Mouse (Mus musculus): ENCODE measurements around the gene Tbrg4. TPM values are rescaled to one million over a fixed set of nuclear protein-coding genes. Genes with fewer than 3 reads are reported as not detected.

Gene Tbrg4
- polyA plus RNA-seq, 1 experiment from 2014 or later = 38.3 TPM

DNA sequence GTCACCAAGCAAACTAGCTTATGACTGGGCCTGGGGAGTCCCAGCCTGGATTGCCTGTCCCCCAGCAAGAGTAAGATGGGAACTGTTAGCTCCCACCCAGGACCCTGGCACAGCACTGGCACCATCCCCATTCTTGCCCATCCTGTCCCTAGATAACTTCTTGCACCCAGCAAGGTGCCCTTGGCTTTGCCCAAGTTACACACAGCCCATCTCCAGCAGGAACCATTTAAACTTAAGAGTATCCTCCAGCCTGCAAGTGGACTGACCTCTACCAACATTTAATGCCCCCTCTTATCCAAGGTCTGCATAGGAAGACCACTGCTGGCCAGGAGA is 21.3 kb downstream of the Tbrg4 start:
- Histone ChIP-seq H3K27ac (ENCODE audit: low read depth, low read length) (0 out of 2 replicates have a peak overlapping the region, but pooled peaks have one; percentile 22), H3K27me3 (ENCODE audit: control insufficient read depth, insufficient read depth, low read length) (no peaks in the 10 kb centered on the region), H3K4me3 (ENCODE audit: low read depth, low read length) (peak overlapping the region; percentile 46), H3K4me2 (peak overlapping the region; percentile 69), H3K9ac (ENCODE audit: low read length) (peak overlapping the region; percentile 51), H3K36me3 (ENCODE audit: control insufficient read depth, insufficient read depth, low read length) (no peaks in the 10 kb centered on the region), H3K9me3 (ENCODE audit: control insufficient read depth, low read length) (no peaks in the 10 kb centered on the region), H3K4me1 (ENCODE audit: control insufficient read depth, insufficient read depth, low read length) (peaks cover 21% of the 10 kb centered on the region)
- ATAC-seq (ENCODE audit: low FRiP score) (no peak), DNase-seq (ENCODE audit: low spot score, missing footprints) (no peak)

DNA sequence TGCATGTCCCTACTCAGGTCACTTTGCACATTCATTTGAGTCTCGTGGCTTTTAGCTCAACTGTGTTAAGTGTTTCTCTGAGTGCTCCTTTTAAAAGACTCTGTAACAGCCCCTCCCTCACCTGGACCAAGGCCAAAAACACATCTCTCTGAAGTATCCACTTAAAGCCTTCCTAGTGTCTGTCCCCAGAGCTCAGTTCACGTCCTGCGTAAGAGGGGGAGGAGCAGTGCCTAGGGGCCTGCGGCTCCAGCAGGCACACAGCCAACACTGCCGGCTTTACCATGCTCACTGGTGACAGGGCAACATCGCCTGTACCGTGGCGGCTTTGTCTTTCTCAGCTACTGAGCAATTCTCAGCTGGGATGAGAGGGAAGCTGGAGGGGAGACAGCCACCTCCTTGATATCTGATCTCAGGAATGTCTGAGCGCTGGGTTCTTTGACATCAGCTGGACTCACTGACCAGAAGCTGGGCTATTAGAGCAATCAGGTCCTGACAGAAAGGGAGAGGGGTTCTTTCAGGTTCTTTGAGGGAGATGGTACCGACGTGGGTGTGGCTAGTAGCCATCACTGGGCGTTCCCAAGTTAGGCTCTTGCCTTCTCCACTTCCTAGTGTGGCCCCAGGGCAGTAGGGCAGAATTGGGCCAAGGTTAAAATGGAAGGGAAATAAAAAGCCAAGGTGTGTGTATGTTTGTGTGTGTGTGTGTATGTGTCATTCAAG is 21.8 kb downstream of the Tbrg4 start:
- Histone ChIP-seq H3K27me3 (ENCODE audit: control insufficient read depth, insufficient read depth, low read length) (no peaks in the 10 kb centered on the region), H3K9ac (ENCODE audit: low read length) (peak overlapping the region; percentile 51), H3K4me1 (ENCODE audit: control insufficient read depth, insufficient read depth, low read length) (peaks cover 25% of the 10 kb centered on the region), H3K4me2 (peak overlapping the region; percentile 69), H3K4me3 (ENCODE audit: low read depth, low read length) (peak overlapping the region; percentile 46), H3K36me3 (ENCODE audit: control insufficient read depth, insufficient read depth, low read length) (no peaks in the 10 kb centered on the region), H3K27ac (ENCODE audit: low read depth, low read length) (no peak overlapping the region), H3K9me3 (ENCODE audit: control insufficient read depth, low read length) (no peaks in the 10 kb centered on the region)
- 37% methylated on average over 12 of the region's 12 CpGs for WGBS
- no peak for ATAC-seq (ENCODE audit: low FRiP score)
- DNase-seq (ENCODE audit: low spot score, missing footprints) = no peak

DNA sequence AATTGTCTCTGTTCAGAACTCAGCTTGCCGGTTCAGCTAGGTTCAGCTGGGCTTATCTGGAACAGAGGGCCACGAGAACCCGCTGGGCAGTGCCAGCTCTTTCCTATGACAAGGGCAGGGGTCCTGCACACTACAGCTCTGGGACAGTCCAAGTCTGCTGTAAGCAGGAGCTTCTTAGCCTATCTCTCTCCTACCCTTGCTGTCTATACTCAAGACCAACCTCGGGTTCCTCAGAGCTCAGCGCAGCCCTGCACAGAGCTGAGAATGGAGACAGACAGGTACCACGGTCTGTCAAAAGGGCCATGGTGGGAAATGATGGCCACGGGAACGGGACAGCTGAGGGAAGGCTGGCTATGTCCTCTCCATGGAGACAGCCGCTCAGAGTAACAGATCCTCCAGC is 22.6 kb downstream of the Tbrg4 start:
- WGBS = 84% methylated on average over 9 of the region's 9 CpGs
- Histone ChIP-seq H3K27ac (ENCODE audit: low read depth, low read length) (no peak overlapping the region), H3K4me3 (ENCODE audit: low read depth, low read length) (peak overlapping the region; percentile 46; the same call in 1 of the 2 replicates), H3K9me3 (ENCODE audit: control insufficient read depth, low read length) (no peaks in the 10 kb centered on the region), H3K27me3 (ENCODE audit: control insufficient read depth, insufficient read depth, low read length) (no peaks in the 10 kb centered on the region), H3K9ac (ENCODE audit: low read length) (no peak overlapping the region), H3K4me1 (ENCODE audit: control insufficient read depth, insufficient read depth, low read length) (peaks cover 32% of the 10 kb centered on the region), H3K36me3 (ENCODE audit: control insufficient read depth, insufficient read depth, low read length) (no peaks in the 10 kb centered on the region), H3K4me2 (peak overlapping the region; percentile 69; the same call in 1 of the 2 replicates)
- ATAC-seq (ENCODE audit: low FRiP score) (no peak), DNase-seq (ENCODE audit: low spot score, missing footprints) (no peak)

DNA sequence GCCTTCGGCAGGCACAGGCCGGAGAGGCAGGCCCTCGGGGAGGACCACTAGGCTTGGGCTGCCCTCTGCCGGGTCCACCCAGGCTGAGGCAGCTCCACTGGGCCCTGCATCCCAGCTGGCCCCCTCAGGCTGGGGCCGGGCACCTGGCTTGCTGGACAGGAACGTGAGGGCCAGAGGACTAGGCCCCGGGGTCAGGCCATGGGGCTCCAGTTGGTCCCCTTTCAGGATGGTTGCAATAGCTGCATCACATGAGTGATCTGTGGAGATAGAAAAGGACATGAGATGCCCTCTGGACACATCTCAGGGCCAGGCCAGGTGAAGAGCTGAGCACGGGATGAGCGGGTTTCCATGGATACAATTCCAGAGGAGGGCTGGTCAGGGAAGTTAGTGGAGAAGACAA is 23.2 kb downstream of the Tbrg4 start:
- ATAC-seq (ENCODE audit: low FRiP score) (no peak), DNase-seq (ENCODE audit: low spot score, missing footprints) (no peak)
- Histone ChIP-seq H3K4me2 (0 out of 2 replicates have a peak overlapping the region, but pooled peaks have one; percentile 69), H3K27me3 (ENCODE audit: control insufficient read depth, insufficient read depth, low read length) (no peaks in the 10 kb centered on the region), H3K4me3 (ENCODE audit: low read depth, low read length) (no peak overlapping the region), H3K9me3 (ENCODE audit: control insufficient read depth, low read length) (no peaks in the 10 kb centered on the region), H3K36me3 (ENCODE audit: control insufficient read depth, insufficient read depth, low read length) (no peaks in the 10 kb centered on the region), H3K9ac (ENCODE audit: low read length) (no peak overlapping the region), H3K4me1 (ENCODE audit: control insufficient read depth, insufficient read depth, low read length) (peaks cover 37% of the 10 kb centered on the region), H3K27ac (ENCODE audit: low read depth, low read length) (no peak overlapping the region)
- WGBS = 73% methylated on average over 9 of the region's 9 CpGs

DNA sequence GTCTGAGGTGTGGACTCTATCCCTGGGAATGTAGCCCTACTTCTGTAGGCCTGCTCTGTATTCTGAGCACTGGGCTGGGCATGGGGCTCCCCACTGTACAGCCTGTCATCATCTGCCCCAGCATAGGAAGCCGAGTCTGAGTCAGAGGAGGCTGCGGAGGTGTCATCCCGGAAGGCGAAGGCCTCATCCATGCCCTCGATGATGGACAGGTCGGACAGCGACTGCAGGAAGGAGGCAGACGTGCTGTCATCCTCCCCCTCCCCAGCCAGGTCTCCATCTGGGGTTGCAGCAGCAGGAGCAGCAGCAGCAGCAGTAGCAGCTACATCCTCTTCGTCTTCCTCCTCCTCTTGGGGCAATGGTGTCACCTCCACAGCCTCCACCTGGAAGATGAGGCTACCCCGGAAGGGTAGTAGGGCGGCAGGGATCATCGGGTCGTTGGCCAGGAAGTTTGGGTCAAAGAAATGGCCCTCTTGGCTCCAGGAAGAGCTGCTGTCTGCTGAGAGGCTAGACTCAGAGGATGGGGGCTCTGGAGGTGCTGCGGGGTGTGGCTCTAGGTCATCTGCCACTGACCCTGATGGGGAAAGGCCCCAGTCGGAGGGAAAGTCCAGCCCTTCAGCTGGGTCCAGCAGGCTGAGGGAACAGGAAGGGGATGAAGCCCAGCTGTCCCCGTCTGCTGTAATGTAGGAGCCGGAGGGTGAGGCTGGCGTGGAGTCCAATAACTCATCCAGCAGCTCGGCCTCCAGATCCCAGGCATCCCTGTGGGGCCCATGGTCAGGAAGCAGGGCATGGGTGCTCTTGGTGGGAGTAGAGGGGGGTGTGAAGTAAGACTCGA is 24.0 kb downstream of the Tbrg4 start:
- peaks cover 37% of the 10 kb centered on the region for H3K4me1 ChIP-seq (ENCODE audit: control insufficient read depth, insufficient read depth, low read length)
- H3K4me2 ChIP-seq = no peak overlapping the region
- DNase-seq (ENCODE audit: low spot score, missing footprints) (no peak), ATAC-seq (ENCODE audit: low FRiP score) (no peak)
- H3K9me3 ChIP-seq (ENCODE audit: control insufficient read depth, low read length) = no peaks in the 10 kb centered on the region
- H3K27ac ChIP-seq (ENCODE audit: low read depth, low read length) = no peak overlapping the region
- H3K36me3 ChIP-seq (ENCODE audit: control insufficient read depth, insufficient read depth, low read length) = peaks cover 3% of the 10 kb centered on the region
- WGBS = 83% methylated on average over 20 of the region's 20 CpGs
- H3K9ac ChIP-seq (ENCODE audit: low read length) = no peak overlapping the region
- H3K27me3 ChIP-seq (ENCODE audit: control insufficient read depth, insufficient read depth, low read length) = no peaks in the 10 kb centered on the region
- no peak overlapping the region for H3K4me3 ChIP-seq (ENCODE audit: low read depth, low read length)

DNA sequence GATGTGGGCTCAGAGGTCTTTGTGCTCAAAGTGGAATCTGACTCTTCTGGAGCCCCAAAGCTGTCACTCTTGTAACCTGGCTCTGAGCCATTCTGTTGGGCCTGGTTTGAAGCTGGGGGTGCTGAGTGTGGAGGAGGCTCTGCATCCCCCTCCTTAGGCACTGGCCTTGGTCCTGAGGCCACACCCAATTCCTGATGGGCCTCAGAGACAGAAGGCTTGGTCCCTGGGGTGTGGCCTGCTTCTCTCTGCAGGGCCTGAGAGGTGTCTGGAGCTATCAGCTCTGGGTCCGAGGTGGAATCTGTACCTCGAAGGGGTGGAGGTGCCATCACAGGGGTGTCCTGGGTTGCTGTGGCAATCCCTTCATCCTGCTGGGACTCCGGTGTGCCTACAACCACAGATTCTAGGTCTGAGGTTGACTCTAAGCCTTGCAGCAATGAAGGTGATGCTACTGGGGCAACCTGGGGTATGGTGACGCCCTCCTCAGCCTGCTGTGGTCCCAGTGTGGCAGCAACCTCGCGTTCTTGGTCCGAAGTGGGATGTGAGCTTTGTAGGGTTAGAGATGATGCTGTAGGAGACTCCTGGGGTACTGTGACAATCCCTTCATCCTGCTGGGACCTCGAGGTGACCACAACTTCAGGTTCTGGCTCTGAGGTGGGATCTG is 25.5 kb downstream of the Tbrg4 start:
- H3K27ac ChIP-seq (ENCODE audit: low read depth, low read length) = peak overlapping the region; percentile 68; the same call in 1 of the 2 replicates
- H3K4me3 ChIP-seq (ENCODE audit: low read depth, low read length) = no peak overlapping the region
- H3K9ac ChIP-seq (ENCODE audit: low read length) = no peak overlapping the region
- DNase-seq (ENCODE audit: low spot score, missing footprints) (no peak), ATAC-seq (ENCODE audit: low FRiP score) (no peak)
- peaks cover 27% of the 10 kb centered on the region for H3K4me1 ChIP-seq (ENCODE audit: control insufficient read depth, insufficient read depth, low read length)
- WGBS = 89% methylated on average over 8 of the region's 8 CpGs
- no peaks in the 10 kb centered on the region for H3K9me3 ChIP-seq (ENCODE audit: control insufficient read depth, low read length)
- H3K36me3 ChIP-seq (ENCODE audit: control insufficient read depth, insufficient read depth, low read length) = peaks cover 13% of the 10 kb centered on the region
- H3K27me3 ChIP-seq (ENCODE audit: control insufficient read depth, insufficient read depth, low read length) = no peaks in the 10 kb centered on the region
- H3K4me2 ChIP-seq = no peak overlapping the region

DNA sequence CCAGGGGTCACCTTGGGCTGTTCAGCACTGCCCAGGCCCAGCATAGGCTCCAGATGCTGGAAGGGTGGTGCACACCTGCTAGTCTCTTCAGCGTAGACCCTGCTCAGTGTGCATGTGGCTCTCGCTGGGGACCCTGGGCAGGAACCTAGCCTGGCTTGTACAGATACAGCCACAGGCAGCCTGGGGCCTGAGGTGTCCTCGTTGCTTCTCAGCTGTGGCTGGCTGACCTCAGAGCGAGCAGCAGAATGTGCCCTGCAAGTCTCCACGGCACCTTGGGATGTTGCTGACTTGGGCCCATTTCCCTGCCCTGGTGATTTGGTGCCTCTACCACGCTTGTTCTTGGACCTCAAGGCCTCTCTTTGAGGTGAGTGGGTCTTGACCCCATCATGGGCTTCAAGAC is 26.0 kb downstream of the Tbrg4 start:
- Histone ChIP-seq H3K9me3 (ENCODE audit: control insufficient read depth, low read length) (no peaks in the 10 kb centered on the region), H3K9ac (ENCODE audit: low read length) (peak overlapping the region; percentile 9; the same call in 1 of the 2 replicates), H3K27me3 (ENCODE audit: control insufficient read depth, insufficient read depth, low read length) (no peaks in the 10 kb centered on the region), H3K27ac (ENCODE audit: low read depth, low read length) (peak overlapping the region; percentile 68), H3K4me2 (peak overlapping the region; percentile 31), H3K36me3 (ENCODE audit: control insufficient read depth, insufficient read depth, low read length) (peaks cover 13% of the 10 kb centered on the region), H3K4me1 (ENCODE audit: control insufficient read depth, insufficient read depth, low read length) (peaks cover 27% of the 10 kb centered on the region), H3K4me3 (ENCODE audit: low read depth, low read length) (no peak overlapping the region)
- ATAC-seq (ENCODE audit: low FRiP score) (0 out of 2 replicates have a peak, but pooled peaks have one; percentile 0), DNase-seq (ENCODE audit: low spot score, missing footprints) (no peak)
- WGBS = 89% methylated on average over 6 of the region's 6 CpGs

DNA sequence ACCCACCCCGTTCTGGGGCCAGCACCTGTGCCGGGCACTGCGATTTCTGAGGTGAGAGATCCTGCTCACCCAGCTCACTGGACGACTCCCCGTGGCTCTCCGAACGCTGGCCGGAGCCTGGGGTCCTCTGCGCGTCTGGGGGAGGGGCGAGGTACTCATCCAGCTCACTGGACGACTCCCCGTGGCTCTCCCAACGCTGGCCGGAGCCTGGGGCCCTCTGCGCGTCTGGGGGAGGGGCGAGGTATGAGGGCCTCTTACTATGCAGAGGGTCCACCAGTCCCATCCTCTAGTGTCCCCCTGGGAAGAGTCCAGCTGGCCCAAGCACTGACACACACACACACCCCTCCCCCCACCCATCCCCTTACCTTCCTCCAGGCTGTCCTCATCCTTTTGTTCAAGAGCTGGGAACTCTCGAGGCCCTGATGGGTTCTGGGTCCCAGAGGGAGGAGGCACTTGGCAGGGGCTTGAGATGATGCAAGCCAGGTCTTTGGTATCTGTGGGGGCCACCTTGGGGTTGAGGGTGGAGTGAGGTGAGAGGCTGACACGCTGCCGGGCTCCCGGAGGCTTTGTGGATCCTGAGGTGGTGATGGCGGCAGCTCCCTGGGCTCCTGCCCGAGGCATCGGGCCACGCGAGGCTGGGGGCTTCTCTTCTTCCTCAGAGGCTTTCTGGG is 26.7 kb downstream of the Tbrg4 start:
- peak; percentile 91 for DNase-seq (ENCODE audit: low spot score, missing footprints)
- 17% methylated on average over 25 of the region's 27 CpGs for WGBS

More for the DNA sequence above, 26.7 kb downstream of the Tbrg4 start:
- H3K9me3 ChIP-seq (ENCODE audit: control insufficient read depth, low read length) = no peaks in the 10 kb centered on the region
- peak overlapping the region; percentile 1; the same call in 1 of the 2 replicates for H3K4me3 ChIP-seq (ENCODE audit: low read depth, low read length)
- H3K9ac ChIP-seq (ENCODE audit: low read length) = peak overlapping the region; percentile 48
- peaks cover 26% of the 10 kb centered on the region for H3K4me1 ChIP-seq (ENCODE audit: control insufficient read depth, insufficient read depth, low read length)
- H3K27ac ChIP-seq (ENCODE audit: low read depth, low read length) = peak overlapping the region; percentile 68
- H3K36me3 ChIP-seq (ENCODE audit: control insufficient read depth, insufficient read depth, low read length) = peaks cover 18% of the 10 kb centered on the region
- no peaks in the 10 kb centered on the region for H3K27me3 ChIP-seq (ENCODE audit: control insufficient read depth, insufficient read depth, low read length)
- peak overlapping the region; percentile 31 for H3K4me2 ChIP-seq
- ATAC-seq (ENCODE audit: low FRiP score) = peak; percentile 76

Data from midbrain, embryonic 11.5 days (tissue).